Mouse (Mus musculus) cerebellum, adult 2 months (tissue): ENCODE results near the gene Ubl7. TPM values are rescaled to one million over a fixed set of nuclear protein-coding genes. Genes with fewer than 3 reads are reported as not detected.

Experiments used
- DNase-seq, 2 experiments: peaks; one replicate each; pipeline ENCODE4 v3.0.0; 2021
- H3K27ac ChIP-seq: fragments of 200-500 bp; 2 replicates; pipeline ENCODE4 v1.5.1; 2012; ENCODE audit warnings: low read length, control low read depth, inconsistent platforms; ENCODE audit not compliant: insufficient read depth
- H3K27me3 ChIP-seq: fragments of 200-500 bp; 2 replicates; pipeline ENCODE4 v1.6.1; 2012; ENCODE audit warnings: inconsistent platforms, mild to moderate bottlenecking, low read length, moderate library complexity; ENCODE audit not compliant: control insufficient read depth, insufficient read depth
- H3K4me1 ChIP-seq: fragments of 200-500 bp; 2 replicates; pipeline ENCODE4 v1.6.1; 2011; ENCODE audit warnings: low read length; ENCODE audit not compliant: control insufficient read depth, insufficient read depth
- H3K4me3 ChIP-seq: fragments of 200-500 bp; replicated peaks from 2 replicates; pipeline ENCODE3; 2011; ENCODE audit warnings: mild to moderate bottlenecking, low read depth, low read length, control low read depth; ENCODE audit not compliant: insufficient read depth
- CTCF ChIP-seq: fragments of 200-500 bp; IDR thresholded peaks from 2 replicates; pipeline ENCODE4 v1.5.1; 2011; ENCODE audit warnings: low read depth, mild to moderate bottlenecking, control low read depth, low read length, moderate library complexity, borderline replicate concordance; ENCODE audit not compliant: insufficient read depth
- POLR2A ChIP-seq: fragments of 200-500 bp; IDR thresholded peaks from 2 replicates; pipeline ENCODE4 v1.6.1; 2011; ENCODE audit warnings: low read length, control low read depth, borderline replicate concordance; ENCODE audit not compliant: insufficient read depth
- WGBS: fragments of 180-500 bp; shearing (Covaris S2); methylation state at CpG from one replicate; pipeline ENCODE4 v1.1.7; 2018; 5-methylcytosine and 5-hydroxymethylcytosine counted together
- polyA plus RNA-seq: library from polyadenylated mRNA; depleted of rRNA; stranded (reverse); fragments of >200 nt; gene quantifications from 2 replicates; pipeline ENCODE4 v1.2.3, GENCODE M21; 2012

The Ubl7 gene
- polyA plus RNA-seq, 1 experiment, result 133 TPM

DNA sequence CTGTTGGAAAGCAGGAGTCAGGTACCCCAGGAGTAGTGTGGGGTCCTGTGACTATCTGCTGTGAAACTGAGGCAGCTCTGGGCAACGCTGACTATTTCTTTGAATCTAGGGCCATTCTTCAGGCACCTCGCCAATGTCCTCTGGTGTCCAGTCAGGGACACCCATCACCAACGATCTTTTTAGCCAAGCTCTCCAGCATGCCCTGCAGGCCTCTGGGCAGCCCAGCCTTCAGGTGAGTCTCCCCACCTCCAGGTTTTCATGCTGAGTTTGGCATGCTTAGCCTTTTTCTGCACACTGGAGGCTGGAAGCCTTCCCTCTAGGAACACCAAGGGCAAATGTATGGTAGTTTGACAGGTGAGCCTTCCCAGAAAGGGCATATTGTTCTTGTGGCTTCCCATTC lies 12.3 kb downstream of the Ubl7 start:
- no peak for TF ChIP-seq POLR2A
- no peak for TF ChIP-seq CTCF
- no peak overlapping the region for H3K4me3 ChIP-seq
- peaks cover 23% of the 10 kb centered on the region for H3K4me1 ChIP-seq
- 51% methylated on average over 3 of the region's 3 CpGs for WGBS
- peak in 1 of 2 experiments; percentile 31 for DNase-seq
- no peaks in the 10 kb centered on the region for H3K27me3 ChIP-seq
- H3K27ac ChIP-seq, result 0 out of 2 replicates have a peak overlapping the region, but pooled peaks have one; percentile 77

GRCm38 (mm10) chr9:57931166-57931767 lies 20.5 kb downstream of the Ubl7 start:
- TF ChIP-seq CTCF, result no peak
- WGBS, result 89% methylated on average over 5 of the region's 5 CpGs
- H3K4me1 ChIP-seq, result peaks cover 29% of the 10 kb centered on the region
- DNase-seq, result peak in 1 of 2 experiments; percentile 17
- H3K27ac ChIP-seq, result peak overlapping the region; percentile 61; the same call in 1 of the 2 replicates
- no peaks in the 10 kb centered on the region for H3K27me3 ChIP-seq
- H3K4me3 ChIP-seq, result no peak overlapping the region

GRCm38 (mm10) chr9:57932253-57932652 lies 21.5 kb downstream of the Ubl7 start:
- peak overlapping the region; percentile 88 for H3K27ac ChIP-seq
- peak in 1 of 2 experiments; percentile 11 for DNase-seq
- no peak overlapping the region for H3K4me3 ChIP-seq
- no peaks in the 10 kb centered on the region for H3K27me3 ChIP-seq
- peaks cover 39% of the 10 kb centered on the region for H3K4me1 ChIP-seq
- WGBS, result 74% methylated on average over 3 of the region's 3 CpGs
- TF ChIP-seq POLR2A (no peak), CTCF (no peak)

DNA sequence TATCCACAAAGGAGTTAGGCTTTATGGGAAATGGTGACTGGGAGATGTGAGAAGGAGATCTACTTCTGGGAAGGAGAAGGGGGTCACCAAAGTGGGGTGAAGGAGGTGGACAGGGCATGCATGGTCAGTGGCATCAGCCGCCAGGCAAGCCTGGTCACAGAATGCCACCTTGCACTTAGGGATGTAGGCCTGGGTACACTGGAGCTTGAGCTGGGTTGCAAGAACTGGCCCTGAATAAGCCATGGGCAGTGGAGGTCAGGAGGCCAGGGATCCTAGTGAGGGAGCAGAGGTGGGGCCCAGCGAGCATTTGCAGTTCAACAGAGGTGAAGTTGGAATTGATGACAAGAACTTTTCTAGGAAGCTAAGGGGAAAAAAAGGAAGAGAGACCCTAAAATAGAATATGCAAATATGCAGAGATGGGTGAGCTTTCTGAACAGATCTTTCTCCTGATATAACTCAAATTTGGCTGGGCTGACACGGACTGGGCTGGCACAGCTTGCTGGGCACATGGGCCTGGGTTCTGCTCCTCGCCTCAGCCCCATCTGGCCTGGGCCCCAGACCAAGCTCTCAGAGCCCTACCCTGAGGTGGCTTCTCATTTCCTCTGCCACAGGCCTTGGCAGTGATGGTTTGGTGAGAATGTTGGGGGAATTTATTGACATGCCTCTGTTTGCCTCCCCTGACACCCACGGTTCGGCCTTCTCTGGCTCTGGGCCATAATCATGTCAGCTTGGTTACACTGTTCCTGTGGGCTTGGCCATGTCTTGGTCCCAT lies 22.2 kb downstream of the Ubl7 start:
- no peaks in the 10 kb centered on the region for H3K27me3 ChIP-seq
- H3K4me3 ChIP-seq, result no peak overlapping the region
- TF ChIP-seq CTCF (no peak), POLR2A (no peak)
- peak; percentile 89 to 95 for DNase-seq
- peaks cover 44% of the 10 kb centered on the region for H3K4me1 ChIP-seq
- peak overlapping the region; percentile 88 for H3K27ac ChIP-seq
- 20% methylated on average over 6 of the region's 6 CpGs for WGBS

DNA sequence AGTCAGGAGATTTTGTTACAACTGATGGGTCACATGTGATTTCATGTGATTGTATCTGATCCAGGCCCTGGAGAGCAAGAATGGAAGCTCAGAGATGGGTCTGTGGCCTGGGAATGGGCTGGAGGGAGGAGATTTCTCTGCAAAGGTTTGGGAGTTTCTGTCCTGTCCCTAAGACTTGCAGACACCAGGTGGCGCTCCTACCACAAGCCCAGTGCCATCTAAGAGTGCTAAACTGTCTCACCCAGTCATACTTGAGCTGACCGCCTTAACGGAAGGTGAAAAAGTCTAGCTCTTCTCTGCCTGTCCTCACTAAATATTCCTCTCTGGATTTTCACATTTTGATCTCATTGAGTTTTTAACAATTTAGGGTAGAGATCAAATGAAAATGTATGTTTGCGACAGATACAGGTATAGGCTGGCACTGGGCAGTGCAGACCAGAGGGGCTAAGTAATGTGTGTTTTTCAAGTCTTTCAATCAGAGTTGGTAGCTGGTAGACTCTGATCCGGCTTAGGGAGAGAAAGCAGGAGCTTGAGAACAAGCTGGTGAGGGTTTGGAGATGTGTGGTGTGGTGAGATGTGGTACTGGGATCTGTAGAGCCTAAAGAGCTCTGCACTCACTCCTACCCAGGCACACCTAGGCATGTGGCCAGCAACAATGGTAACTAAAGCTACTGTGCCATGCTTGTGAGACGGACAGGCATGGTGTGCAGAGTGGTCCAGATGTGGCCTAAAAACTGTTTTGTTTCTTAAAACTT lies 25.1 kb downstream of the Ubl7 start:
- Histone ChIP-seq H3K27ac (no peak overlapping the region), H3K27me3 (no peaks in the 10 kb centered on the region), H3K4me3 (no peak overlapping the region), H3K4me1 (peaks cover 51% of the 10 kb centered on the region)
- WGBS, result 22% methylated on average over 6 of the region's 6 CpGs
- TF ChIP-seq CTCF (peak; percentile 94), POLR2A (no peak)
- DNase-seq, result peak; percentile 90 to 94

DNA sequence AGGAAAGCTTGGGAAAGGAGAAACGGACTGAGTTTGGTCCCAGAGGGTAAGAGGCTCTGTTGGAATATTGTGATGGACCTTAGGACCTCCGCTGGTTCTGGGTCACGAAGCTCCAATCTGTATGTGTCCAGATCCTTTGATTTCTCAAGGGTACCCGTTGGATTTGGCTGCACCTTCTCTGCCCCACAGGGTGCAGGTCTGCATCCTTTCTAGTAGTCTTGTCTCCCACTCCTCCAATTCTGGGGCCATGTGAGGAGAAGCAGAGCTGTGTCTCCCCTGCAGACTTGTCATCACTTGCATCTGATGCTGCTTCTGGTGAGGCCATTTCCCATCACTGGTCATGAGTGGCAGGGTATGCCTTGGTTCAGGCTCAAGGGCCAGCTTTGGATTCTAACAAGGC lies 26.4 kb downstream of the Ubl7 start:
- WGBS, result 79% methylated on average over 4 of the region's 4 CpGs
- Histone ChIP-seq H3K4me1 (peaks cover 47% of the 10 kb centered on the region), H3K27me3 (no peaks in the 10 kb centered on the region), H3K27ac (peak overlapping the region; percentile 57), H3K4me3 (no peak overlapping the region)
- DNase-seq, result no peak
- no peak for TF ChIP-seq POLR2A
- no peak for TF ChIP-seq CTCF

DNA sequence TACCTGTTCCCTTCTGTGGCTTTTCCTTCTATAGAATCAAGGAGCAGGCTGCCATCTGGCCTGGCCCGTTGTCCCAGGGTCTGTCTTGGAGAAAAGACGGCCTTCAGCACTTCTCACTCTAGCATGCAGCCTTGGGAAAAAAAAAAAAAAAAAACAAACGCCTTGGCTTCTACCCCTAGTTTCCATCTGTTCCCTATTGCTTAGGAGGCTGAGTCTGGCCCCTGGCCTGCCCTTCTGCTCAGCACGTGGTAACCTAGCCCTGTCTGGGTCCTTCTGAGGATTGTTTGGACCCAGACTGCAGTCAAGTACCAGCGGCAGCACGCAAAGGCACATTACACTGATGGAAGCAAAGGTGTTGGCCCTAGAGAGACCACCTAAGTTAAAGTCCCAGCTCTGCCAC lies 26.9 kb downstream of the Ubl7 start:
- H3K27ac ChIP-seq, result peak overlapping the region; percentile 57
- no peak overlapping the region for H3K4me3 ChIP-seq
- TF ChIP-seq CTCF, result no peak
- no peak for TF ChIP-seq POLR2A
- DNase-seq, result peak; percentile 78 to 88
- 10% methylated on average over 6 of the region's 6 CpGs for WGBS
- peaks cover 43% of the 10 kb centered on the region for H3K4me1 ChIP-seq
- H3K27me3 ChIP-seq, result no peaks in the 10 kb centered on the region
